Mouse (Mus musculus) brain, adult 2 months (tissue): ENCODE data around the gene Prkd2.

Source experiments
- DNase-seq: peaks from one replicate; pipeline ENCODE4 v3.0.0; 2011; ENCODE audit warnings: low read depth, low spot score

The Prkd2 gene

DNA sequence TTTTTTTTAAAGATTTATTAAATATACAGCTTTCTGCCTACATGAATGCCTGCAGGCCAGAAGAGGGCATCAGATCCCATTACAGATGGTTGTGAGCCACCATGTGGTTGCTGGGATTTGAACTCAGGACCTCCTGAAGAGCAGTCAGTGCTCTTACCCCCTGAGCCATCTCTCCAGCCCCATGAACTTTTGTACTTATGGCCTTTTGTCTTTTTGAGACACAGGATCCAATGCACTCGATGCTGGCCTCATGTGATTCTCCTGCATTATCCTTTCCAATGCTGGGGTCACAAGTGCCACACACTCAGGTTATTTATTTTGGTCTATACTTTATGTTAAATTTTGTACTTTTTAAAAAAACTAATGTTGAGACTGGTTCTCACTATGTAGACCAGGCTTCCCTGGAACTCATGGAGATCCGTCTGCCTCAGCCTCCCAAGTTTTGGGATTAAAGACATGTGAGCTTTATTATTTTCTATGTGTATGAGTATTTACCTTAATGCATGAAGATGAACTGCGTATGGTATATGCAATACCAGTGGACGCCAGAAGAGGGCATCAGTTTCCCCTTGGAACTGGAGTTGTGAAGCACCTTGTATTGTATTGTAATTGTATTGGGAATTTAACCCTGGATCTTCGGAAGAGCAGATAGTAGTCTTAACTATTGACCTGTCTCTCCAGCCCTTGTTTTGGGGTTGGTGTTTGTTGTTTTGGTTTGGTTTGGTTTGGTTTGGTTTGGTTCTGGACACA lies 17.4 kb downstream of the Prkd2 start:
- peak; percentile 84 for DNase-seq

DNA sequence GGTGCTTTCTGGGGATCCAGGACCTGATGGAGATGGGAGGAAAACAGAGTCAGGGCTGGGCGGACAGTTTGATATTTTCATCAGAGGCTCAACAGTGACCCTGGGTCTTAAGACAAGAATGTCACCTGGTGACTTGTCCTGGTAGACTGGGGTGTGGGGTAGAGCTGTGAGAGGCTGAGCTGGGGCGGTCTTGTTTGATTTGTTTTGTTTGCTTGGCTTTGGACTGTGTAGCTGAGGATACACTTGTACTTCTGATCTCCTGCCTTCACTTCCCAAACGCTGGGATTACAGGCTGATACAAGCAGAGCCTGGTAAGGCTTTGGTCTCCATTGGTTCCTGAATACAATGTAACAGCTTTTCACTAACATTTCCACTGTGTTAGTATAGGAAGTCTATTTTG lies 24.8 kb downstream of the Prkd2 start:
- DNase-seq, result no peak

- DNase-seq, result peak; percentile 100
Observed at GRCm38 (mm10) chr7:16869497-16869896, 26.8 kb downstream of the Prkd2 start.

DNA sequence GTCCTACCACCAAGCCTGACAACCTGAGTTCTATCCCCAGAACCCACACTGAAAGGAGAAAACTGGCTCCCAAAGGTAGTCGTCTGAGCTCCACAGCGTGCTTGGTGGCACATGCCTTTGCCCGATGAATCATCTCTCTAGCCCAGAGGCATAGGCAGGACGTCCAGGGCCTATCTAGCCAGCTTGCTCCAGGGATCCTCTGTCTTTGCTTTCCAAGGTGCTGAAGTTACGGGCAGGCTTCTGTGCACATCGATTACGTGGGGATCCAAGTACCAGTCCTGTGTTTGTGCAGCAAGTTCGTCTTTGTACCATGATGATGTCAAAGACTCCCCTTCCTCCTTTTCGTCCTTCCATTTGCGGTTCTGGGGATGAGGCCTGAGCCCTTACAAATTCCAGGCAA lies 28.9 kb downstream of the Prkd2 start:
- DNase-seq, result no peak

GRCm38 (mm10) chr7:16872478-16872877 lies 29.8 kb downstream of the Prkd2 start:
- DNase-seq, result no peak

- DNase-seq, result no peak
Observed at GRCm38 (mm10) chr7:16873392-16873791, 30.7 kb downstream of the Prkd2 start.

GRCm38 (mm10) chr7:16874190-16874589 lies 31.5 kb downstream of the Prkd2 start:
- peak; percentile 94 for DNase-seq

- DNase-seq, result peak; percentile 100
Observed at GRCm38 (mm10) chr7:16874756-16875309, 32.1 kb downstream of the Prkd2 start.

- no peak for DNase-seq
Observed at GRCm38 (mm10) chr7:16875310-16875325, 32.4 kb downstream of the Prkd2 start, which contains the start of gene Dact3. Dact3 (plus strand) TSS chr7:16875317.

DNA sequence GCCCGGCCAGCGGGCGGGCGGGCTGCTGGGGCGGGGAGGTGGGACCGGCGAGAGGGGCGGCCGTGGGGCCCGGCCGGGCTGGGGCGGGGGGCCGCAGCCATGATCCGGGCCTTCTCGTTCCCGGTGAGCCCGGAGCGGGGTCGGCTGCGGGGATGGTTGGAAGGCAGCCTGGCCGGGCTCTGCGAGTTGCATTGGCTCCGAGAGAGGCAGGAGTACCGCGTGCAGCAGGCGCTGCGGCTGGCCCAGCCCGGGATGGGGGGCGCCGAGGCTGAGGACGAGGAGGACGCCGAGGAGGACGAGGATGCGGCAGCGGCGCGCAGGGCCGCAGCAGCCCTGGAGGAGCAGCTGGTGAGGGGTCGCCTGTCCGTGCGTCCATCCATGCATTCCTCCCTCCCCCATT lies 32.6 kb downstream of the Prkd2 start:
- no peak for DNase-seq

DNA sequence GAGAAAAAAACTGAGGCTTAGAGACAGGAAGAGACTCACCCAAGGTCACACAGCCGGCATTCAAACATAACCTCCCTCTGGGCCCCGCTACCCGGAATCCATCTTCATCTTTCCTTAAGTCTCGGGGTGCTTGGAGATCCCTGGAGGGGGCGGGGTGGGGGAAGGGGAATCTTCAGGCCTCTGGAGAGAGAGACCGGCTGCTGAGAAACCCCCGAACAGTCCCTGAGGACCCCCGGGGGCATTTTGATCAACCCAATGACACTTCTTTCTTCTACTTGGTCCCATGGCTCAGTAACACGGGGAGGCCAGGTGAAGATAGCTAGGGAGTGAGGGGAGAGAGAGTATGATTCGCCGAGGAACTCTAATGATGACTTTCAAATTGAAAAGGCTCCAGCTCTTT lies 33.3 kb downstream of the Prkd2 start:
- DNase-seq, result no peak

GRCm38 (mm10) chr7:16876608-16877007 lies 33.9 kb downstream of the Prkd2 start:
- no peak for DNase-seq

DNA sequence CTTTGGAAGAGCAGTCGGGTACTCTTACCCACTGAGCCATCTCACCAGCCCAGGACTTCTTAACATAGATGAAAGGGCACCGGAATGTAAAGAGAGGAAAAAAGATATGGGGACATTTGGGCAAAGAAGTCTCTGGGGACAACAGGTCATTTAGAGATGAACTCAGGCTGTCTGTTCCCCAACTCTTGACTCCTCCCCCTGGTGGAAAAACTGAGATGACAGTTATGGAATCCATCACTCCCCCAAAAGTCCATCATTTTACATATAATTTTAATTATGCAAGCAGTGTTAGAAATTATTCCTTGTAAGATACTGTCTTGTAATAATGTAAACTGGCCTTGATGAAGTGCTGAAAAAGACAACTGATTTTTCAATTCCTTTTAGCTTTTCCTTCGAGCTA lies 35.0 kb downstream of the Prkd2 start:
- DNase-seq, result no peak

DNA sequence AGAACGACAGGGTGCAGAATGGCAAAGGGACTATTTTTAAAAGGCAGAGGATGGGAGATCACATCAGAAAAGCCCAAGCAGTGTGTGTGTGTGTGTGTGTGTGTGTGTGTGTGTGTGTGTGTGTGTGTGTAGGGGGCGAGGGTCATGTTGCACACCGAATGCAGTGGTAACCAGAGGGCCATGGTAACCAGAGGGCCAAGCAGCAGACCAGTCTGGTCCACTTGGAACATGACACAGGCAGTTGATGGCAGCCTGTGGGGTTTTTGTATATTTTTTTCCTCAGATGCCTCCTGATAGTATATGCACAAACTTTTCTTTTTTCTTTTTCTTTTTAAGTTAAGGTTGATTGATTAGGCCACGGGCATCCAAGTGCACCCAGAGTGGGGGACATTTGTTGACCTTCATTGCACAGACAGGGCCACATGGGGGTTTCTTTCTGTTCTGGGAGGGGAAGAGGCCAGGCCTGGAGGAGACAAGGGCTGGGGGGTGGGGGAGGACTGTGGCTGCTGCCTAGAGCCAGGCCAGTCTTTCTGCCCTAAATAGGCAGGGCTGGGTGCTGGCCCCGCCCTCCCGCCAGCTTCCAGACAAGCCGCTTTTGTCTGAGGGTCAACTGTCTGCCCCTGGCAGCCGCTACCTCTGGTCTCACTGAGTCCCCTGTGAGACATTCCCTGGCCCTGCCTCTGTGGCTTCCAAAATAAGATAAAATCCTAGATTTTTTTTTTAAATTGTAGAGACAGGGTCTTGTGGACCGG lies 37.3 kb downstream of the Prkd2 start:
- DNase-seq, result peak; percentile 83

GRCm38 (mm10) chr7:16880615-16881014 lies 37.9 kb downstream of the Prkd2 start:
- no peak for DNase-seq

GRCm38 (mm10) chr7:16883162-16883561 lies 40.5 kb downstream of the Prkd2 start:
- no peak for DNase-seq

DNA sequence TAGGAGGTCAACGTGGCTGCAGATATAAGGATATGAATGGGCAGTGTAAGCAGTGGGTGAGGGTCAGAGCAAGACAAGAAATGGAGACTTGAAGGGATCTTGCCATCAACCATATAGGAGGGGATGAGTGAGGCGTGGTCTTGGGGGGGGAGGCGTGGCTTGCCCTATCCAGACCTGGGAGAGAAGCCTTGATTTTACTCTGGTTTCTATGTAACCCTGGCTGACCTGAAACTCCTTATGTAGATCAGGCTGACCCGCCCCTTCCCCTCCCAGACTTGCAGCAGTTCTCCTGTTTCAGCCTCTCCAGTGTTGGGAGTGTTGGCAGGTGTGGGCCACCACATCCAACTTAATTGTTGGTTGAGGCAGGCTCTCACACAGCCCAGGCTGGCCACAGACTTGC lies 41.6 kb downstream of the Prkd2 start:
- no peak for DNase-seq

GRCm38 (mm10) chr7:16885271-16885776 lies 42.6 kb downstream of the Prkd2 start:
- no peak for DNase-seq

DNA sequence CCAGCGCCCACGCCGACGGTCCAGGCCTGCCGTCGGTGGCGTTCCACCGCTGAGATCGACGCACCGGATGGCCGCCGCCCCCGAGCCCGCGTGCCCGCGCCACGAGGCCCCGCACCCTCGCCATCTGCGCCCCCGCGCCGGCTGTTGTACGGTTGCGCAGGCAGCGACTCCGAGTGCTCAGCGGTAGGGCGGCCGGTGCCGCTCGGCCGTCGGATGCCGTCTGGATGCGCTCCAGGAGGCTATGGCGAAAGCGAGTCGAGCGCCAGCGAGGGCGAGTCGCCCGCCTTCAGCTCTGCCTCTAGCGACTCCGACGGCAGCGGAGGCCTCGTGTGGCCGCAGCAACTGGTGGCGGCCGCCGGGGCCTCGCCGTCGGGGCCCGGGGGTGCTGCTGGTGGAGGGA lies 43.2 kb downstream of the Prkd2 start:
- DNase-seq, result no peak

GRCm38 (mm10) chr7:16890536-16890935 lies 47.8 kb downstream of the Prkd2 start:
- no peak for DNase-seq

- peak; percentile 54 for DNase-seq
Observed at GRCm38 (mm10) chr7:16890944-16891343, 48.2 kb downstream of the Prkd2 start.

GRCm38 (mm10) chr7:16891641-16892351 lies 49.1 kb downstream of the Prkd2 start, which contains the start of gene Gng8:
Gng8 (plus strand) TSS chr7:16891786.
- DNase-seq, result peak; percentile 93

DNA sequence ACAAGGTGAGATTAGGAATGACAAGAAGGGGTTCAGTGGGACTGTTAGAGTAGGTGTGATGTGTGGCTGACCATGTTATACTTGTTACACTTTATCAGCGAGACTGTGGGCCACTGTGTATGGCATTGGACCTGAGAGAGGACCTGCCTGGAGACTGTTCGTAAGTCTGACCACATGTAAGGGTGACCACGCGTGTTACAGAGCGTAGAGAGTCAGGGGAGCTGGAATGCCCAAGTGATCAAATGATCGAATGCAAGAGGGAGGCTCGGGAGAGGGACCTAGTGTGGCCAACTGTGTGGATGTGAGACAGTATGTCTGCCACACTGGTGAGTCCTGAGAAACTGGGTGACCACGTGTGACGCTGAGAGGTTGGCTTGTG lies 49.6 kb downstream of the Prkd2 start:
- DNase-seq, result no peak
